Mouse (Mus musculus): Measurements from ENCODE around the gene Slc17a4.

GRCm38 (mm10) chr13:23879636-23880035 is 35.2 kb downstream of the Slc17a4 start:
- no peak for TF ChIP-seq CHD2 (IDR thresholded peaks at IDR 0.05; ENCODE audit: low read depth, low read length)
- TF ChIP-seq ZNF384 (IDR thresholded peaks at IDR 0.05; ENCODE audit: low read depth, low read length): no peak
- no peak for TF ChIP-seq MAFK (IDR thresholded peaks at IDR 0.05; ENCODE audit: insufficient read depth, low read depth, low read length)
- no peak for TF ChIP-seq ZC3H11A (IDR thresholded peaks at IDR 0.05; ENCODE audit: borderline replicate concordance, low read depth, low read length)
- TF ChIP-seq HCFC1 (IDR thresholded peaks at IDR 0.05; ENCODE audit: borderline replicate concordance, insufficient read depth, low read length): no peak
